Comparison of ENCODE assay signal across 18 mouse cellular contexts in the genomic region with DNA sequence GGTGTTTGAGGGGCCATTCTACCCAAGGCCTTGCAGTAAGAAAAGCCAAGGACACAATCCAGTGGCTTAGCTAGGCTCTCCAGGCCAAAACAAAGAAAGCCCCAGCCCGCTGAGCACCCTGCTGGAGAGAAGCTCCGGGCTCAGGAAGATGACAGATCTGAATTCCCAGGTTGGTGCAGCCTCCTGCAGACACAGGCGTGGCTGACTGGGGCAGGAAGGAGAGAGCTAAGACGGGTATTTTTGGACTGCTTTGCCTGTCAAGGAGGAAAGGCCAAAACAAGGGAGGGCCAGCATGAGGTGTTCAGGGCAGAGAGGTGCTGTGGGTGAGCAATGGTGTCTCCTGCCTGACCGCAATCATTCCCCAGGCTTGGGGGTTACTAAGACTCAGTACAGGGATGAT.
DNase-seq lines count a peak whose midpoint lies in the region; ATAC-seq lines count a peak whose summit lies in the region.
"Had no signal": no experiment of that assay in that cellular context is flagged by ENCODE, and none has a peak within 500 bp of the region (broad histone marks: within the 10 kb centered on the region; RNA-seq: fewer than 3 reads in every experiment).

No protein-coding gene starts in this region.

- H3K4me2 ChIP-seq in forebrain, embryonic 11.5 days (ENCODE audit: low read depth, low read length, severe bottlenecking) = no peak overlapping the region
- no peak overlapping the region for H3K4me2 ChIP-seq in hindbrain, embryonic 16.5 days (ENCODE audit: low read length)
- no peak overlapping the region for H3K4me2 ChIP-seq in hindbrain, embryonic 11.5 days (replicated peaks; ENCODE audit: low read depth, low read length)
- H3K4me2 ChIP-seq in midbrain, embryonic 11.5 days = no peak overlapping the region
- H3K4me2 ChIP-seq in midbrain, embryonic 14.5 days (ENCODE audit: low read length) = no peak overlapping the region
- H3K4me2 ChIP-seq: heart, embryonic 12.5 days; limb, embryonic 13.5 days; midbrain, embryonic 15.5 days; neural tube, embryonic 15.5 days had no signal

- no peak overlapping the region for H3K9ac ChIP-seq in forebrain, embryonic 11.5 days (ENCODE audit: low read length)
- H3K9ac ChIP-seq in hindbrain, embryonic 16.5 days (ENCODE audit: low read depth, low read length) = no peak overlapping the region
- H3K9ac ChIP-seq in hindbrain, embryonic 11.5 days (ENCODE audit: low read depth, low read length) = no peak overlapping the region
- H3K9ac ChIP-seq in midbrain, embryonic 11.5 days (ENCODE audit: low read length) = no peak overlapping the region
- H3K9ac ChIP-seq in midbrain, embryonic 14.5 days (replicated peaks; ENCODE audit: low read length) = no peak overlapping the region
- H3K9ac ChIP-seq: heart, embryonic 12.5 days; limb, embryonic 13.5 days; midbrain, embryonic 15.5 days; neural tube, embryonic 15.5 days had no signal

- H3K9me3 ChIP-seq in forebrain, embryonic 10.5 days = no peaks in the 10 kb centered on the region
- no peaks in the 10 kb centered on the region for H3K9me3 ChIP-seq in forebrain, embryonic 11.5 days (ENCODE audit: control insufficient read depth, low read length)
- H3K9me3 ChIP-seq in hindbrain, embryonic 16.5 days (ENCODE audit: control insufficient read depth, low read length) = no peaks in the 10 kb centered on the region
- H3K9me3 ChIP-seq in hindbrain, embryonic 11.5 days (ENCODE audit: control insufficient read depth, low read length) = no peaks in the 10 kb centered on the region
- H3K9me3 ChIP-seq in midbrain, embryonic 11.5 days (ENCODE audit: control insufficient read depth, low read length) = no peaks in the 10 kb centered on the region
- H3K9me3 ChIP-seq in midbrain, embryonic 14.5 days (ENCODE audit: control insufficient read depth, low read length) = no peaks in the 10 kb centered on the region
- H3K9me3 ChIP-seq: heart, embryonic 12.5 days; limb, embryonic 13.5 days; midbrain, embryonic 15.5 days; neural tube, embryonic 15.5 days had no signal

- DNase-seq in forebrain, embryonic 10.5 days (ENCODE audit: extremely low spot score, low spot score) = no peak
- DNase-seq in forebrain, embryonic 11.5 days (ENCODE audit: low spot score) = no peak
- DNase-seq in hindbrain, embryonic 11.5 days (ENCODE audit: low spot score) = no peak
- peak; percentile 78 for DNase-seq in midbrain, embryonic 11.5 days (ENCODE audit: low spot score, missing footprints)
- DNase-seq in midbrain, embryonic 14.5 days = no peak
- no peak for DNase-seq in left cerebral cortex, adult 9 months (ENCODE audit: low spot score in 2 of 2)
- DNase-seq: B cell, adult 2 months; heart, postnatal 14 days; kidney, adult 2 months; layer of hippocampus, adult 9-11 months; lung, postnatal 10 days; right cerebral cortex, postnatal 25 days; thymus, adult 18-20 months had no signal

- WGBS in forebrain, embryonic 10.5 days = 37% methylated on average over 5 of the region's 5 CpGs
- WGBS in forebrain, embryonic 11.5 days = 39% methylated on average over 5 of the region's 5 CpGs
- 42% methylated on average over 5 of the region's 5 CpGs for WGBS in hindbrain, embryonic 16.5 days
- WGBS in hindbrain, embryonic 11.5 days = 44% methylated on average over 5 of the region's 5 CpGs
- 34% methylated on average over 5 of the region's 5 CpGs for whole genome bisulfite sequencing in midbrain, embryonic 11.5 days
- 35% methylated on average over 5 of the region's 5 CpGs for WGBS in midbrain, embryonic 14.5 days

- no peak; the same call in 1 of the 2 replicates for ATAC-seq in forebrain, embryonic 11.5 days (replicated peaks; ENCODE audit: low FRiP score)
- peak; percentile 5; the same call in 1 of the 2 replicates for ATAC-seq in hindbrain, embryonic 16.5 days
- ATAC-seq in hindbrain, embryonic 11.5 days (ENCODE audit: low FRiP score) = no peak
- no peak for ATAC-seq in midbrain, embryonic 11.5 days (ENCODE audit: low FRiP score)
- ATAC-seq in midbrain, embryonic 14.5 days (ENCODE audit: low FRiP score, low TSS enrichment) = no peak
- ATAC-seq: midbrain, embryonic 15.5 days had no signal

- 0 out of 2 replicates have a peak overlapping the region, but pooled peaks have one; percentile 36 for H3K27ac ChIP-seq in forebrain, embryonic 10.5 days
- H3K27ac ChIP-seq in forebrain, embryonic 11.5 days (ENCODE audit: low read depth, low read length) = no peak overlapping the region
- no peak overlapping the region; the same call in 1 of the 2 replicates for H3K27ac ChIP-seq in hindbrain, embryonic 16.5 days (ENCODE audit: low read depth, low read length)
- H3K27ac ChIP-seq in hindbrain, embryonic 11.5 days (ENCODE audit: low read depth, low read length) = no peak overlapping the region
- H3K27ac ChIP-seq in midbrain, embryonic 11.5 days (ENCODE audit: low read depth, low read length) = no peak overlapping the region
- no peak overlapping the region for H3K27ac ChIP-seq in midbrain, embryonic 14.5 days (replicated peaks; ENCODE audit: low read depth, low read length)
- H3K27ac ChIP-seq: limb, embryonic 13.5 days; midbrain, embryonic 15.5 days; neural tube, embryonic 15.5 days had no signal

- no peak overlapping the region for H3K4me3 ChIP-seq in forebrain, embryonic 10.5 days
- no peak overlapping the region for H3K4me3 ChIP-seq in forebrain, embryonic 11.5 days (ENCODE audit: low read depth, low read length)
- H3K4me3 ChIP-seq in hindbrain, embryonic 16.5 days (ENCODE audit: low read length) = no peak overlapping the region
- H3K4me3 ChIP-seq in hindbrain, embryonic 11.5 days (ENCODE audit: low read depth, low read length) = no peak overlapping the region
- no peak overlapping the region for H3K4me3 ChIP-seq in midbrain, embryonic 11.5 days (ENCODE audit: low read depth, low read length)
- H3K4me3 ChIP-seq in midbrain, embryonic 14.5 days (replicated peaks; ENCODE audit: low read depth, low read length) = no peak overlapping the region
- H3K4me3 ChIP-seq: heart, embryonic 12.5 days; limb, embryonic 13.5 days; midbrain, embryonic 15.5 days; neural tube, embryonic 15.5 days had no signal

- no peaks in the 10 kb centered on the region for H3K27me3 ChIP-seq in forebrain, embryonic 10.5 days (ENCODE audit: poor library complexity, severe bottlenecking)
- H3K27me3 ChIP-seq in forebrain, embryonic 11.5 days (ENCODE audit: control insufficient read depth, insufficient read depth, low read length) = no peaks in the 10 kb centered on the region
- H3K27me3 ChIP-seq in hindbrain, embryonic 16.5 days (replicated peaks; ENCODE audit: control insufficient read depth, insufficient read depth, low read length) = no peaks in the 10 kb centered on the region
- H3K27me3 ChIP-seq in hindbrain, embryonic 11.5 days (ENCODE audit: control insufficient read depth, insufficient read depth, low read length) = no peaks in the 10 kb centered on the region
- H3K27me3 ChIP-seq in midbrain, embryonic 11.5 days (ENCODE audit: control insufficient read depth, insufficient read depth, low read length) = no peaks in the 10 kb centered on the region
- no peaks in the 10 kb centered on the region for H3K27me3 ChIP-seq in midbrain, embryonic 14.5 days (ENCODE audit: control insufficient read depth, insufficient read depth, low read length)
- H3K27me3 ChIP-seq: heart, embryonic 12.5 days; limb, embryonic 13.5 days; midbrain, embryonic 15.5 days; neural tube, embryonic 15.5 days had no signal

- 0 out of 2 replicates have a peak, but pooled peaks cover 5% of the 10 kb centered on the region for H3K4me1 ChIP-seq in forebrain, embryonic 10.5 days
- H3K4me1 ChIP-seq in forebrain, embryonic 11.5 days (replicated peaks; ENCODE audit: control insufficient read depth, insufficient read depth, low read length) = no peaks in the 10 kb centered on the region
- peaks cover 6% of the 10 kb centered on the region; the same call in 1 of the 2 replicates for H3K4me1 ChIP-seq in hindbrain, embryonic 16.5 days (ENCODE audit: control insufficient read depth, insufficient read depth, low read depth, low read length)
- H3K4me1 ChIP-seq in hindbrain, embryonic 11.5 days (replicated peaks; ENCODE audit: control insufficient read depth, insufficient read depth, low read length) = no peaks in the 10 kb centered on the region
- no peaks in the 10 kb centered on the region for H3K4me1 ChIP-seq in midbrain, embryonic 11.5 days (ENCODE audit: control insufficient read depth, insufficient read depth, low read length)
- no peaks in the 10 kb centered on the region for H3K4me1 ChIP-seq in midbrain, embryonic 14.5 days (ENCODE audit: control insufficient read depth, insufficient read depth, low read length)
- H3K4me1 ChIP-seq: neural tube, embryonic 15.5 days had no signal

- peaks cover 76% of the 10 kb centered on the region for H3K36me3 ChIP-seq in forebrain, embryonic 10.5 days (replicated peaks)
- no peaks in the 10 kb centered on the region; the same call in 1 of the 2 replicates for H3K36me3 ChIP-seq in forebrain, embryonic 11.5 days (ENCODE audit: control insufficient read depth, insufficient read depth, low read length)
- H3K36me3 ChIP-seq in hindbrain, embryonic 16.5 days (ENCODE audit: control insufficient read depth, insufficient read depth, low read length) = peaks cover 16% of the 10 kb centered on the region
- H3K36me3 ChIP-seq in hindbrain, embryonic 11.5 days (ENCODE audit: control insufficient read depth, insufficient read depth, low read length) = peaks cover 2% of the 10 kb centered on the region; the same call in 1 of the 2 replicates
- peaks cover 4% of the 10 kb centered on the region for H3K36me3 ChIP-seq in midbrain, embryonic 11.5 days (ENCODE audit: control insufficient read depth, insufficient read depth, low read length)
- peaks cover 56% of the 10 kb centered on the region for H3K36me3 ChIP-seq in midbrain, embryonic 14.5 days (ENCODE audit: control insufficient read depth, insufficient read depth, low read length)
